Mouse (Mus musculus) intestine, embryonic 14.5 days (tissue): ENCODE data around the gene Prmt3. TPM values are rescaled to one million over a fixed set of nuclear protein-coding genes. Genes with fewer than 3 reads are reported as not detected.

Experiments used
- ATAC-seq: fragments of 200-750 bp; cut with Nextera tagmentation; replicated peaks from 2 replicates; pipeline ENCODE4 v1.8.0; 2017; ENCODE audit warnings: low read depth, moderate number of reproducible peaks, moderate TSS enrichment, moderate library complexity; ENCODE audit not compliant: low FRiP score, low TSS enrichment
- DNase-seq: peaks from one replicate; pipeline ENCODE4 v3.0.0-alpha.2; 2018; ENCODE audit warnings: low spot score
- H3K27ac ChIP-seq: fragments of 300-500 bp; sonication (generic); 2 replicates; pipeline ENCODE4 v1.5.1; 2014; ENCODE audit warnings: low read depth, mild to moderate bottlenecking, control low read depth
- H3K27me3 ChIP-seq: fragments of 300-500 bp; sonication (generic); replicated peaks from 2 replicates; pipeline ENCODE4 v1.6.1; 2014; ENCODE audit warnings: low read length, control low read depth; ENCODE audit not compliant: control insufficient read depth, insufficient read depth
- H3K36me3 ChIP-seq: fragments of 300-500 bp; sonication (generic); 2 replicates; pipeline ENCODE4 v1.6.1; 2014; ENCODE audit warnings: low read length, control low read depth; ENCODE audit not compliant: control insufficient read depth, insufficient read depth
- H3K4me1 ChIP-seq: fragments of 300-500 bp; sonication (generic); replicated peaks from 2 replicates; pipeline ENCODE4 v1.6.1; 2014; ENCODE audit warnings: low read length, control low read depth, mixed read lengths; ENCODE audit not compliant: control insufficient read depth, insufficient read depth
- H3K4me2 ChIP-seq: fragments of 300-500 bp; sonication (generic); 2 replicates; pipeline ENCODE4 v1.6.1; 2014; ENCODE audit warnings: low read length
- H3K4me3 ChIP-seq: fragments of 300-500 bp; sonication (generic); 2 replicates; pipeline ENCODE4 v1.5.1; 2014; ENCODE audit warnings: low read depth, low read length, control low read depth, mixed read lengths
- H3K9ac ChIP-seq: fragments of 300-500 bp; sonication (generic); 2 replicates; pipeline ENCODE4 v1.6.1; 2014; ENCODE audit warnings: mild to moderate bottlenecking, low read length
- H3K9me3 ChIP-seq: fragments of 300-500 bp; sonication (generic); 2 replicates; pipeline ENCODE4 v1.6.1; 2016; ENCODE audit warnings: low read length, control low read depth; ENCODE audit not compliant: control insufficient read depth
- WGBS: fragments of 180-500 bp; shearing (Covaris S2); extraction: QIAGEN DNeasy Blood & Tissue Kit; methylation state at CpG from one replicate; pipeline ENCODE4 v1.1.7; 2014; 5-methylcytosine and 5-hydroxymethylcytosine counted together
- polyA plus RNA-seq: library from polyadenylated mRNA; unstranded; fragments of >200 nt; fragmentation: Nextera tagmentation; extraction: Ambion mirVana; gene quantifications from 2 replicates; pipeline ENCODE4 v1.2.1, GENCODE M21; 2014

Prmt3 gene
- polyA plus RNA-seq: 58.3 and 60.7 TPM in 2 replicates

GRCm38 (mm10) chr7:49778114-49778901 is at the start of gene Prmt3:
TSS of gene Prmt3 (plus strand) at chr7:49778346.
- peaks cover 24% of the 10 kb centered on the region for H3K36me3 ChIP-seq
- peak within 1 kb of the TSS; percentile 65 for H3K4me3 ChIP-seq
- H3K4me2 ChIP-seq: peak within 1 kb of the TSS; percentile 71
- H3K9me3 ChIP-seq: no peaks in the 10 kb centered on the region
- ATAC-seq: peak; percentile 97
- WGBS: under 1% methylated on average over 86 of the region's 92 CpGs
- no peaks in the 10 kb centered on the region for H3K27me3 ChIP-seq
- H3K27ac ChIP-seq: peak within 1 kb of the TSS; percentile 78
- H3K9ac ChIP-seq: peak within 1 kb of the TSS; percentile 77
- DNase-seq: peak; percentile 99
- H3K4me1 ChIP-seq: peaks cover 7% of the 10 kb centered on the region

- no peak overlapping the region for H3K27ac ChIP-seq
- DNase-seq (no peak), ATAC-seq (no peak)
- H3K36me3 ChIP-seq: no peaks in the 10 kb centered on the region
- WGBS: 63% methylated on average over 4 of the region's 4 CpGs
- H3K4me3 ChIP-seq: no peak overlapping the region
- no peaks in the 10 kb centered on the region for H3K27me3 ChIP-seq
- H3K9ac ChIP-seq: no peak overlapping the region
- H3K4me1 ChIP-seq: 0 out of 2 replicates have a peak, but pooled peaks cover 2% of the 10 kb centered on the region
- no peak overlapping the region for H3K4me2 ChIP-seq
- H3K9me3 ChIP-seq: no peaks in the 10 kb centered on the region
These were observed 43.8 kb upstream of the Prmt3 start for GRCm38 (mm10) chr7:49734342-49734741.

- H3K27me3 ChIP-seq: no peaks in the 10 kb centered on the region
- no peak overlapping the region for H3K4me3 ChIP-seq
- H3K9ac ChIP-seq: no peak overlapping the region
- WGBS: 60% methylated on average over 8 of the region's 8 CpGs
- no peak overlapping the region for H3K4me2 ChIP-seq
- H3K4me1 ChIP-seq: 0 out of 2 replicates have a peak, but pooled peaks cover 6% of the 10 kb centered on the region
- DNase-seq: no peak
- no peaks in the 10 kb centered on the region for H3K9me3 ChIP-seq
- no peak for ATAC-seq
- H3K36me3 ChIP-seq: no peaks in the 10 kb centered on the region
- no peak overlapping the region for H3K27ac ChIP-seq
These were observed 38.7 kb upstream of the Prmt3 start for GRCm38 (mm10) chr7:49739448-49739847.

- Histone ChIP-seq H3K27me3 (no peaks in the 10 kb centered on the region), H3K9me3 (no peaks in the 10 kb centered on the region), H3K4me3 (no peak overlapping the region), H3K27ac (no peak overlapping the region), H3K4me2 (no peak overlapping the region), H3K4me1 (0 out of 2 replicates have a peak, but pooled peaks cover 6% of the 10 kb centered on the region), H3K9ac (no peak overlapping the region), H3K36me3 (no peaks in the 10 kb centered on the region)
- ATAC-seq (no peak), DNase-seq (no peak)
- 23% methylated on average over 5 of the region's 5 CpGs for WGBS
These were observed 36.7 kb upstream of the Prmt3 start for GRCm38 (mm10) chr7:49741474-49741873.

- no peak overlapping the region for H3K4me2 ChIP-seq
- ATAC-seq: no peak
- WGBS: 48% methylated on average over 10 of the region's 10 CpGs
These were observed 36.2 kb upstream of the Prmt3 start for GRCm38 (mm10) chr7:49741923-49742322.

GRCm38 (mm10) chr7:49751148-49751547 is 27.0 kb upstream of the Prmt3 start:
- Histone ChIP-seq H3K9me3 (no peaks in the 10 kb centered on the region), H3K9ac (no peak overlapping the region), H3K4me1 (no peaks in the 10 kb centered on the region), H3K27ac (no peak overlapping the region), H3K27me3 (peaks cover 6% of the 10 kb centered on the region), H3K36me3 (no peaks in the 10 kb centered on the region), H3K4me3 (no peak overlapping the region), H3K4me2 (no peak overlapping the region)
- DNase-seq (no peak), ATAC-seq (no peak)
- 4% methylated on average over 4 of the region's 4 CpGs for WGBS

More at GRCm38 (mm10) chr7:49741923-49742322, 36.2 kb upstream of the Prmt3 start:
- no peaks in the 10 kb centered on the region for H3K36me3 ChIP-seq
- H3K9me3 ChIP-seq: no peaks in the 10 kb centered on the region
- H3K27ac ChIP-seq: no peak overlapping the region
- H3K9ac ChIP-seq: no peak overlapping the region
- H3K27me3 ChIP-seq: no peaks in the 10 kb centered on the region
- 0 out of 2 replicates have a peak, but pooled peaks cover 6% of the 10 kb centered on the region for H3K4me1 ChIP-seq
- no peak for DNase-seq
- no peak overlapping the region for H3K4me3 ChIP-seq

- Histone ChIP-seq H3K27me3 (peaks cover 6% of the 10 kb centered on the region), H3K4me1 (no peaks in the 10 kb centered on the region), H3K27ac (no peak overlapping the region), H3K9ac (no peak overlapping the region), H3K4me2 (peak overlapping the region; percentile 4; the same call in 1 of the 2 replicates), H3K9me3 (no peaks in the 10 kb centered on the region), H3K36me3 (no peaks in the 10 kb centered on the region), H3K4me3 (no peak overlapping the region)
- ATAC-seq (0 out of 2 replicates have a peak, but pooled peaks have one; percentile 51), DNase-seq (peak; percentile 58)
- 26% methylated on average over 25 of the region's 25 CpGs for WGBS
These were observed 25.2 kb upstream of the Prmt3 start for GRCm38 (mm10) chr7:49752730-49753506.

GRCm38 (mm10) chr7:49754767-49755166 is 23.4 kb upstream of the Prmt3 start:
- Histone ChIP-seq H3K9ac (no peak overlapping the region), H3K4me2 (no peak overlapping the region), H3K27me3 (peaks cover 6% of the 10 kb centered on the region), H3K4me1 (no peaks in the 10 kb centered on the region), H3K36me3 (no peaks in the 10 kb centered on the region), H3K9me3 (0 out of 2 replicates have a peak, but pooled peaks cover under 1% of the 10 kb centered on the region), H3K4me3 (no peak overlapping the region), H3K27ac (no peak overlapping the region)
- DNase-seq (peak; percentile 76), ATAC-seq (no peak)
- WGBS: 3% methylated on average over 9 of the region's 9 CpGs
